Mouse (Mus musculus): Measurements from ENCODE around the gene Fasn. TPM values are rescaled to one million over a fixed set of nuclear protein-coding genes. Genes with fewer than 3 reads are reported as not detected.
"Not testable (repeated sequence)": the region's sequence is repeated elsewhere in the genome, so short reads cannot be mapped to it uniquely, and the experiment has no call there.

The Fasn gene
- polyA plus RNA-seq (2016; fragmentation: Nextera tagmentation; extraction: Ambion mirVana): 74.2 and 77.0 TPM in 2 replicates

GRCm38 (mm10) chr11:120823956-120824786 lies at the start of gene Fasn:
Gene Fasn, minus strand, starts transcription at chr11:120824547.
- WGBS: under 1% methylated on average over 99 of the region's 109 CpGs
- H3K4me2 ChIP-seq (replicated peaks): peak within 1 kb of the TSS; percentile 97
- H3K27ac ChIP-seq: peak within 1 kb of the TSS; percentile 98
- H3K4me3 ChIP-seq: peak within 1 kb of the TSS; percentile 83
- peaks cover 32% of the 10 kb centered on the region for H3K36me3 ChIP-seq
- H3K9ac ChIP-seq: peak within 1 kb of the TSS; percentile 92
- ATAC-seq (ENCODE audit: insufficient number of reproducible peaks, insufficient read depth, low FRiP score, low TSS enrichment): peak; percentile 88
- H3K9me3 ChIP-seq: no peaks in the 10 kb centered on the region
- H3K4me1 ChIP-seq: peaks cover 38% of the 10 kb centered on the region
- no peaks in the 10 kb centered on the region for H3K27me3 ChIP-seq

GRCm38 (mm10) chr11:120873206-120873605 lies 48.9 kb upstream of the Fasn start:
- Histone ChIP-seq H3K9ac (no peak overlapping the region), H3K27ac (no peak overlapping the region), H3K4me3 (no peak overlapping the region), H3K36me3 (peaks cover 7% of the 10 kb centered on the region; the same call in 1 of the 2 replicates), H3K9me3 (no peaks in the 10 kb centered on the region), H3K27me3 (no peaks in the 10 kb centered on the region), H3K4me2 (replicated peaks) (no peak overlapping the region), H3K4me1 (no peaks in the 10 kb centered on the region)
- no peak for ATAC-seq (ENCODE audit: insufficient number of reproducible peaks, insufficient read depth, low FRiP score, low TSS enrichment)
- 38% methylated on average over 6 of the region's 6 CpGs for WGBS

- WGBS: 93% methylated on average over 9 of the region's 9 CpGs
- Histone ChIP-seq H3K27me3 (no peaks in the 10 kb centered on the region), H3K27ac (no peak overlapping the region), H3K4me1 (no peaks in the 10 kb centered on the region), H3K9me3 (no peaks in the 10 kb centered on the region), H3K36me3 (0 out of 2 replicates have a peak, but pooled peaks cover 4% of the 10 kb centered on the region), H3K4me3 (no peak overlapping the region), H3K4me2 (replicated peaks) (no peak overlapping the region), H3K9ac (no peak overlapping the region)
- no peak for ATAC-seq (ENCODE audit: insufficient number of reproducible peaks, insufficient read depth, low FRiP score, low TSS enrichment)
Measured at GRCm38 (mm10) chr11:120871521-120871920, 47.2 kb upstream of the Fasn start.

- no peak for ATAC-seq (ENCODE audit: insufficient number of reproducible peaks, insufficient read depth, low FRiP score, low TSS enrichment)
- Histone ChIP-seq H3K27ac (no peak overlapping the region), H3K9me3 (no peaks in the 10 kb centered on the region), H3K36me3 (peaks cover 7% of the 10 kb centered on the region), H3K4me3 (no peak overlapping the region), H3K27me3 (no peaks in the 10 kb centered on the region), H3K9ac (no peak overlapping the region), H3K4me2 (replicated peaks) (no peak overlapping the region), H3K4me1 (no peaks in the 10 kb centered on the region)
- WGBS: 82% methylated on average over 1 of the region's 1 CpGs
Measured at GRCm38 (mm10) chr11:120865816-120866215, 41.5 kb upstream of the Fasn start.

- no peak overlapping the region for H3K9ac ChIP-seq
- ATAC-seq (ENCODE audit: insufficient number of reproducible peaks, insufficient read depth, low FRiP score, low TSS enrichment): 0 out of 2 replicates have a peak, but pooled peaks have one; percentile 15
- no peaks in the 10 kb centered on the region for H3K27me3 ChIP-seq
- no peaks in the 10 kb centered on the region for H3K9me3 ChIP-seq
- H3K36me3 ChIP-seq: peaks cover 18% of the 10 kb centered on the region
- H3K4me1 ChIP-seq: no peaks in the 10 kb centered on the region
- H3K27ac ChIP-seq: no peak overlapping the region
- no peak overlapping the region for H3K4me2 ChIP-seq (replicated peaks)
- no peak overlapping the region for H3K4me3 ChIP-seq
- 77% methylated on average over 10 of the region's 10 CpGs for WGBS
Measured at GRCm38 (mm10) chr11:120862819-120863218, 38.5 kb upstream of the Fasn start.

GRCm38 (mm10) chr11:120855938-120856337 lies 31.6 kb upstream of the Fasn start:
- H3K4me1 ChIP-seq; H3K27ac ChIP-seq; H3K4me2 ChIP-seq (replicated peaks); H3K4me3 ChIP-seq; H3K27me3 ChIP-seq; H3K9ac ChIP-seq; H3K9me3 ChIP-seq; ATAC-seq (ENCODE audit: insufficient number of reproducible peaks, insufficient read depth, low FRiP score, low TSS enrichment): not testable (repeated sequence)
- peaks cover 21% of the 10 kb centered on the region for H3K36me3 ChIP-seq
- 97% methylated on average over 3 of the region's 3 CpGs for WGBS

GRCm38 (mm10) chr11:120853788-120854187 lies 29.4 kb upstream of the Fasn start:
- Histone ChIP-seq H3K36me3 (peaks cover 12% of the 10 kb centered on the region), H3K4me1 (no peaks in the 10 kb centered on the region), H3K27me3 (no peaks in the 10 kb centered on the region), H3K4me3 (no peak overlapping the region), H3K27ac (0 out of 2 replicates have a peak overlapping the region, but pooled peaks have one; percentile 6), H3K9me3 (no peaks in the 10 kb centered on the region), H3K9ac (no peak overlapping the region), H3K4me2 (replicated peaks) (no peak overlapping the region)
- WGBS: 65% methylated on average over 4 of the region's 4 CpGs
- ATAC-seq (ENCODE audit: insufficient number of reproducible peaks, insufficient read depth, low FRiP score, low TSS enrichment): no peak

- ATAC-seq (ENCODE audit: insufficient number of reproducible peaks, insufficient read depth, low FRiP score, low TSS enrichment): no peak
- H3K27ac ChIP-seq: 0 out of 2 replicates have a peak overlapping the region, but pooled peaks have one; percentile 33
- no peak overlapping the region for H3K9ac ChIP-seq
- H3K4me3 ChIP-seq: no peak overlapping the region
- H3K36me3 ChIP-seq: peaks cover 9% of the 10 kb centered on the region
- H3K4me2 ChIP-seq (replicated peaks): no peak overlapping the region
- no peaks in the 10 kb centered on the region for H3K27me3 ChIP-seq
- H3K4me1 ChIP-seq: no peaks in the 10 kb centered on the region
- 94% methylated on average over 4 of the region's 4 CpGs for WGBS
- H3K9me3 ChIP-seq: no peaks in the 10 kb centered on the region
Measured at GRCm38 (mm10) chr11:120853158-120853557, 28.8 kb upstream of the Fasn start.

- Histone ChIP-seq H3K4me3 (no peak overlapping the region), H3K9me3 (no peaks in the 10 kb centered on the region), H3K4me2 (replicated peaks) (no peak overlapping the region), H3K36me3 (peaks cover 4% of the 10 kb centered on the region; the same call in 1 of the 2 replicates), H3K9ac (no peak overlapping the region), H3K27me3 (no peaks in the 10 kb centered on the region), H3K4me1 (no peaks in the 10 kb centered on the region), H3K27ac (no peak overlapping the region)
- 67% methylated on average over 11 of the region's 11 CpGs for WGBS
- no peak for ATAC-seq (ENCODE audit: insufficient number of reproducible peaks, insufficient read depth, low FRiP score, low TSS enrichment)
Measured at GRCm38 (mm10) chr11:120852083-120852935, 28.0 kb upstream of the Fasn start.

- Histone ChIP-seq H3K27ac (no peak overlapping the region), H3K9me3 (no peaks in the 10 kb centered on the region), H3K4me1 (no peaks in the 10 kb centered on the region), H3K36me3 (no peaks in the 10 kb centered on the region), H3K4me3 (no peak overlapping the region), H3K27me3 (no peaks in the 10 kb centered on the region), H3K4me2 (replicated peaks) (no peak overlapping the region), H3K9ac (no peak overlapping the region)
- ATAC-seq (ENCODE audit: insufficient number of reproducible peaks, insufficient read depth, low FRiP score, low TSS enrichment): no peak
- WGBS: 82% methylated on average over 2 of the region's 2 CpGs
Measured at GRCm38 (mm10) chr11:120851582-120851981, 27.2 kb upstream of the Fasn start.

- no peak overlapping the region for H3K4me3 ChIP-seq
- H3K27me3 ChIP-seq: no peaks in the 10 kb centered on the region
- no peak for ATAC-seq (ENCODE audit: insufficient number of reproducible peaks, insufficient read depth, low FRiP score, low TSS enrichment)
- no peak overlapping the region for H3K4me2 ChIP-seq (replicated peaks)
- no peak overlapping the region for H3K27ac ChIP-seq
- H3K4me1 ChIP-seq: no peaks in the 10 kb centered on the region
- 69% methylated on average over 1 of the region's 1 CpGs for WGBS
- H3K9me3 ChIP-seq: no peaks in the 10 kb centered on the region
- no peak overlapping the region for H3K9ac ChIP-seq
- no peaks in the 10 kb centered on the region for H3K36me3 ChIP-seq
Measured at GRCm38 (mm10) chr11:120851132-120851531, 26.8 kb upstream of the Fasn start.
